Mouse (Mus musculus): Measurements from ENCODE around the gene Ccdc146.

Gene Ccdc146

DNA sequence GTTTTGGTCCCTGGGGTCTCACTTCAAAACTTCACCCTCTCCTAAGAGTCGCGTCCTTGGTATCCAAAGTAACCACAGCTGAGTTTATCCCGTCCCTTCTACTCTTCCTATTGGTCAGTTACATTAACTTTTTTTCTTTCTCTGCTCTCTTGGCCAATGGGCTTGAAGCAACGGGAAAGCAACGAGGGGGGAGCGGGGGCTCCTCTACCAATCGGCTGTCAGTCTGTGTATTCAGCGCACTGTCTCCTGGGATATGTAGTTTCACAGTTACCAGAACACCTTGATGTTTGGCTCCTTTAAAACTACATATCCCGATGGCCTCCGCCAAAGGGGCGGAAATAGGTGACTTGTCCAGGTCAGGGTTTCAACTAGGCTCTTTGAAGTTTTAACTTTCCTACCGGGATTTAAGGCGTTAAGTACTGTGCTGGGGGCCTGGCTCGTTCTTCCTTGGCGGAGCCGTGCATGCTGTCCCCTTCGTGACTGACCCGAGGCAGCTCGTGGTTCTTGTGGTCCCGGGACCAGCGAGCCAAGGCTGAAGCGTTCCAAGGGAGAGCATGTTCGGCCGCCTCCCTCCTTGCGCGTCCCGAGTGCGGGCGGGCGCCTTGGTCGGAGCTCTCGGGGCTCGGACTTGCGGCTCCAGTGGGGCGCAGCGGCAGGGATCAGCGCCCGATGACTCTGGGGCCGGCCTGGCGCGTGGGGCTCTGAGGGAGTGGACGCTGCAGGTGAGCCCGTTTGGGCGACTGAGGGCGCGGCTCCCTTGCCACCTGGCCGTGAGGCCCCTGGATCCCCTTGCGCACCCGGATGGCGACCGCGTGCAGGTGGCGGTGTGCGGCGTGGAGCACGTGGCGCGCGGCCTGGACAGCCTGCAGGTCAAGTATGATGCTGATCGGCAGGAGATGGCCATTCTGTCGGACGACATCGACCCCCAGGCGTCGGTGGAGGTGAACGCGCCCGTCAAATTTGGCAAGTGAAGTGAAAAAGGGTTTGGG is at the start of gene Ccdc146, which contains the start of gene Fam185a:
Gene Ccdc146 (minus strand): TSS at position 64 of the 989 bp plus-strand sequence.
Gene Fam185a (plus strand): TSS at position 345 of the 989 bp plus-strand sequence.
- peak; percentile 93 for DNase-seq (ENCODE audit: low read depth, low spot score)

DNA sequence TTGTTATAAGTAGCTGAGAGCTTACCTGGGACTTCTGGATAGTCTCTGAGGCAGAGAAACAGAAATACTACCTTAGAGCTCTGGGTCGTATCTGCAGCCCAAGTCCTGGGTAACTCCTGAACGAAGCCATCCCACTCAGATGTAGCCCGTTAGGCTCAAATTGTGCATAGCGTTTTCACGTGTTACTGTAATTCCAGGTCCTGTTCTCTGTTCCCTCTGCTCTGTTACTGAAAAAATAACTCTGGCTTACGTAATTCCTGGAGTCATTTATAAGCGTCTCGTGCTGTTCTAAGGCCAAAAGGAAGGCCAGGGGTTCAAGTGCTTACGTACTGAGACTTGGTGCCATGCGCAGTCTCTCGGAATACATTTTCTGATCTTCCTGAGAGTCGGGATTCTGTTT is 43.6 kb upstream of the Ccdc146 start:
- DNase-seq (ENCODE audit: low read depth, low spot score) = no peak

DNA sequence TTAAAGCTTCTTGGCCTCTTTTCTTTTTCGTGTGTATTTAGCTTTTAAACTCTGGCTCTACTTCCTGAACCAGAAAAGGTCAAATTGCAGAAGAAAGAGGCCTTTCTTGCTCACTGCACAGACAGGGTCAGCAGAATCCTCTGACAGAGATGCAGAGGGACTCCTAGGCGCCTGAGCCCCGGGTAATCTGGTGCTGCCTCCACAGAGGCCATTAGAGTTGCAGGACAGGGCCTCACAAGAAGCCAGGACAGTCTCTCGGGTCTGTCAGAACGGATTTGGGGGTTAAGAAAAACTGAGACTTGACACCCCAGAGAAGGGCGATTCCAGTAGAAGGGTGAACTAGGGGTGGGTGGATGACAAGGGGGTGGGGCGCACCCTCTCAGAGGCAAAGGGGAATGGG is 42.9 kb upstream of the Ccdc146 start:
- DNase-seq (ENCODE audit: low read depth, low spot score) = no peak

DNA sequence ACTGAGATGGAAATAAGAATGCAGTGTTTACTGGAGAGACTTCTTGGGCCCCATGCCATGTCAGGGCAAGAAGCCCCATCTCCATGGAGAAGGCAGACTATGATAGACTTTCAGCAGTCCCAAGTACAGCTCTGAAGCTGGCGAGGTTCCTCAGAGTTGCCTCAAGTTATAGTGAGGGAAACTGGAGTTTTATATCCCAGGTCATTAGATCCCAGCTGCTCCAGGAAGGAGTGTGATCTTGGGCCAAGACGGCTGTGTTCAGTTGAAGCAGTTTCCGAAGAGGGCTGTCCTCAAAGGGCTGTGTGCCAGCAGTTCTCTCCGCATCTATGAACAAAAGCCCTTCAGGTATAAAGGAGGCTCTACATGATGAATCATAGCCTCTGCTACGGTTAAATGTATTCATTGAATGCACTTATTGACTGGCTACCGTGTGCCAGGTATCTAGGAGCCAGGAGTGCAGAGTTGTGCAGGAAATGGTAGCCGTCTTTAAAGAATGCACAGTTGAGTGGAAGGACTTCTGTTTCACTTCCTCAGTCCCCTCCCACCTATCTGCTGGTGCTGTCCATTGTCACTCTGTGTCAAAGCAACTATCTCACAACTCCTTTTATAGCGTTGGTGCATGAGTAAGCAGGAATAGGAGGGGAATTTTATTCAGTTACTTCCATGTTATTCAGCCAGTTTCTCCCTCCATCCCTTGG is 16.5 kb upstream of the Ccdc146 start:
- DNase-seq (ENCODE audit: low read depth, low spot score) = no peak

DNA sequence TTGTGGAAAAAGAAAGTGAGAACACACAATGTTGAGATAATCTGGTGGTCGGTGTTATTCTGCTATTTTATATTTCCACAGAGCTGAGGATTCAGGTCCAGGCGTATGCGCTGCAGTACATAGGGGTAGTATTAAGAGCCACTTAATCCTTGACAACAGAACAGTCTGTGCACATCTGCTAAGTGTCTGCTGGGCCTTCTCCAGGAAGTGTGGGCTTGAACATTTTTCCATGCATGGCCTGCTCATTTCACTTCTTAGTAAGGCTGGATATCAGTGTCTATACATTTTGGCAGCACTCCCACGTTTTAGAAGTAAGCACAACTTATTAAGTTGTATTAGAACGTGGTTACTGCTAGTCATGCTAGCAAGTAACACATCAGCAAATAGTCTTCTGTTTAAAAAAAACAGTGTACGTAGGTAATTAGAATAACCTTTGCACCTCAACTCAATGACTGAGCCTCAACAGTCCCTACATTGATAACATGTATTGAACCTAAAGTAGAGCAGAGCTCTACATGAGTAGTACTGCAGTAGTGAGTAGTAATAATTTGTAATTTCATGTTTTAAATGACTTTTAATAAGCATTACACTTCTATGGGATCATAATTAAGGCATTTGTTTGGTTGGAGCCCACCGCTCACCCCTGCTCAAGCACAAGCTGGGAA is 15.1 kb upstream of the Ccdc146 start:
- no peak for DNase-seq (ENCODE audit: low read depth, low spot score)

DNA sequence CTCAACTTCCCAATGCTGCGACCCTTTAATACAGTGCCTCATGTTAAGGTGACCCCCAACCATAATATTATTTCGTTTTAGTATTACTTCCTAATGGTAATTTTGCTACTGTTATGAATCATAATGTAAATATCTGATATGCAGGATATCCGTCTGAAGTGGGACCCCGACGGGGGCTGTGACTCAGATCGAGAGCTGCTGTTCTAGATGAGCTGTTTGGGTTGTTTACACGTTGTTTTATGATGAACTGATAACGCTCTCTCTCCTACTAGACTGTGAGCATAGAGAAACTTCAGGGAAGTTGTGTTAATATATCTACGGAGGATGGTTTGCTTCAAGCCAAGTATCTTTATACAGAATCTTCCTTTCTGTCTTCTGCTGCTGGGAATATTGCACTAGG is 14.0 kb upstream of the Ccdc146 start:
- DNase-seq (ENCODE audit: low read depth, low spot score) = no peak

DNA sequence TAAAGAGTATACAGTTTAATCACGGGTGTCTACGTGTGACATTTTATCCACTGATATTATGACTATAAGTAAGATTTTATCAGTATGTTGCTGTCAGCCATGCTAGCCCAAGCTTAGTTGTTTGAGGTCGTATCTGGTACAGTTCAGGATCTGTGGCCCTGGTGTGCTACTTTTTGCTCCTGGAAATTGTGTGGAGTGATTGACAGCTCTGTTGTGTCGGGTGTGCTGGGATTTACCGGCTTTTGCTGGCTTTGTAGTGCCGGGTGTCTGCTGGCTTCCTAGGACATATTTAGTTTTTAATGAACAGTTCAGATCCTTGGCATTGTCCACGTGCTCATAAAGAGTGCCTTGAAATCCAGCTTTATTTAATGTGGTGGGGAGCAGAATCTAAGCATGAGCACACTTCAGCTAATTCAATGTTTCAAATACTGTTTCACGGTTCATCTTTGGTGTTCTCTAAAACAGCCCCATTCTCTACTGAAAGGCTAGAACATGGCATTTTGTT is 12.0 kb upstream of the Ccdc146 start:
- DNase-seq (ENCODE audit: low read depth, low spot score) = no peak

DNA sequence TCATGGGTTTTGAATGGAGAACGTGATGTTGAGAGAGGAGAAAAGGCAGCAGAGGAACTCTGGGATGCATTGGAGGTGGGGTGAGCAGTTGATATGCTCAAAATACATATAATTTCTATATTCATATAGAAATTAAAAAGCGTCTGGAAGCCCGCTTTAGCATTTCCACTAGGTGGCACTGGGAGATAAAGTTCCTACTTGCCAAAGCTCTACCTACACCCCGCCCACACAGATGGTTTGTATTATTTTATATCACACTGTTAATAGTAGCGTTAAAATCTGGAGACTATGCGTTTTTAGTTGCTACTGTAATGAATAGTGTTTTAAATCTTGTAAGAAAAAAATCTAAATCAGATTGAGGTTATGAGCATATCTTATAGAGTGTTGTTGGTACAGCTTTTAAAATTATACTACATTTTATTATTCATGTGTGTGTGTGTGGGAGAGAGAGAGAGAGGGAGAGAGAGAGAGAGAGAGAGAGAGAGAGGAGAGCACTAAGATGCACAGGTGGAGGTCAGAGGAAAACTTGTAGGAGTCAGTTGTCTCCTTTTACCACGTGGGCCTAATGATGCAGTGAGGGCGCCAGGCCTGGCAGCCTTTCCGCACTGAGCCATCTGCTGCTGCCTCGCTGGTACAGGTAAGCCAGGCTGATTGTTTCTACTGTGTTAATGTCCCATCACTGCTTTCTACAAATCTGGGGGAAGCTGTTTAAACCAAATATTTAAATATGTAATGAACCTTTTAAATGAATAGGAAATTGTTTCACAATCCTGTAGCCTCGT is 9.9 kb upstream of the Ccdc146 start:
- peak; percentile 9 for DNase-seq (ENCODE audit: low read depth, low spot score)

DNA sequence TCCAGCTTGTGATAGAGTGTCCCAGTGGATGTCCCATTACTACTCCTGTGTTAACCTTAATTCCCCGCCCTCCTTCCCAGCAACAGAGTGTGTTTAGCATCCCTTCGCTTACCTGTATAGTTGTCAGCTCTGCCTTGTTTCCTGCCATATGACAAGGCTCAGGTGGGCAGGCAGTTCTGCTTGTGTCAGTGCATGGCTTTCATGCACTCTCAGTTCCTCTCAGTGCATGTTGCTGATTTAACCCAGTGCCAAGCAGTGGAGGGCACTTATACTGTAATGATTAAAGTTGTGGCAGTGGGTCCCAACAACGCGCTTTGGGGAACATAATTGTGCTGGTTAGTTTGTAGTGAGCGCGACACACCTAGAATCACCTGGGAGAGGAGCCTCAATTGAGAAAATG is 2.2 kb upstream of the Ccdc146 start:
- DNase-seq (ENCODE audit: low read depth, low spot score) = no peak

DNA sequence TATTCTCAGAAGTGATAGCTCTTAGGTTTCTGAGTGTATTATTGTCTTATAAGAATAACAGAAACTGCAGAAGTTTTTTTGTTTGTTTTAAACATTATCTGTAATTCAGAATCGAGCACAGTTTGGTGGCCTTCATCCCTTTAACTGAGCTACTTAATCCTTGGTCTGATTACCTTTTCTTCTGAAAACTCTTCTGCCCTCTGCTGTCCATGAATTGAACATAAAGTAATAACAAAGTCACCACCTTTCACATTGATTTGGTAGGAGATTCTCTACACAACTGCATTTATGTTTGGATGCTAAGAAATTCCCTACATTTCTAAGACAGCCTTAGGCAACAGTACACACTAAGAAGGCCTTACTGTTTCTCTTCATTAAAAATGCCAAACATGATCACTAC is 3.9 kb downstream of the Ccdc146 start:
- peak; percentile 22 for DNase-seq (ENCODE audit: low read depth, low spot score)

DNA sequence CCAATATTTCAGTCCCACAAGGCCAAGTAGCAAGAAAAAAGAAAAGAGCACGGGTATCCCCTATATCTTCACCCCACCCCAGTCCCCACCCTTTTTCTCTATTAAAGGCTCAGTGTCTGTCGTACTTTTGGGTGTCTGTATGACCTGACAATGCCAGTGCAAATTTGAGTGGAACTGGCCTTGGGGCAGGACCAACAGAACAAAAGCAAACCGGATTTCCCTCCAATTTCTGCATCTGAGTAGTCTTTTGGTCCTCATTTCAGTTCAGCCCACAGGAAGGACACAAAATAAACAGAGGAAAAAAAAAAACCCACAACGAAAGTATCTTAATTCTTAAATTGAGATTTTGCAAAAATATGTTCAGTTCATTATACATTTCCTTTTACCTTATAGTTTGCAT is 5.9 kb downstream of the Ccdc146 start:
- DNase-seq (ENCODE audit: low read depth, low spot score) = no peak

DNA sequence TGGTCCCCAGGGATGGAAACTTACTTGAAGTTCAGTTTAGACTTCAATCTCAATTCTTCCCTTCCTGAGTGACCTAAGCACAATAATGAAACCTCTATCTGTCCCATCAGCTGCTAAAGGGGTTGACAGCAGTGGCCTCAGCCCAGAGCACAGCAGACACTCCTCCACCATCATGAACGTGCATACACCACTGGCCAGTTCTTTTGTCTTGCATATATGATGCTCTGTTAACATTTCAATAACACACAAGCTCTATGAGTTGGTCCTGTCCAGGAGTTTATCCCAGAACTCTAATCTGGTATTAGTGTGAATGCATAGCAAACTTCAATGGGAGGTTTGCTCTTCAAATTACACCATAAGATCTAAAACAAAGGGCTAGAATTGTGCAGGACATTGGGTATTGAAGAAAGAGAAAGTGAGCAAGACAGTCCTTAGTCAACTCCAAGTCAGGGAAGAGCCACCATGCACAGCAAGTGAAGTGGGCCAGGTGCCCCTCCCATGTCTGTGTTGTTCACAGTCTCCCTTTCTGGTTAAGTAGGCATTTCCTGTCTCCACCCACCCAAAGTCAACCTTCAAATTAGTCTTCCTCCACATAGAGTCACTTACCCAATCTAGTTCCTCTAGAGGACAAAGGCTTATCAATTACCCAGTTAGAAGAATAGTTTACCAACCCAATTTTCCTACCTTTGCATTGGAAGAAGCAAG is 10.2 kb downstream of the Ccdc146 start:
- no peak for DNase-seq (ENCODE audit: low read depth, low spot score)

DNA sequence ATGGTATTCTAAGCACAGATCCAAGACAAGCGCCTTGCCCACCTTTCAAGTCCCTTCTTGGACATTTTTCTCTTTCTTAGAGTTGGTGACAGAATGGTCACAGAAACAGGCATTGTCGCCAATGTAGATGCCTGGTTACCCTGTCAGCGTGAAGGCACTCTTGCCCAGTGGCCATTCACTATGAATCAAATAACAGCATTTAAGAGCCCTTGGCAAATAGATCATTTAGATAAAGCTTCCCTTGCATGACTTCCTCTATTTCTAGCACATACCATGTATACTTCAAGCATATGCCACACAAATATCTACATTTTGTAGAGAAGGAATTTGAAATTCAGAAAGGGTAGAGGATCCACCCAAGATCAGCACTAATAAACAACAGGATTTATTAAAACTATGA is 11.2 kb downstream of the Ccdc146 start:
- no peak for DNase-seq (ENCODE audit: low read depth, low spot score)

DNA sequence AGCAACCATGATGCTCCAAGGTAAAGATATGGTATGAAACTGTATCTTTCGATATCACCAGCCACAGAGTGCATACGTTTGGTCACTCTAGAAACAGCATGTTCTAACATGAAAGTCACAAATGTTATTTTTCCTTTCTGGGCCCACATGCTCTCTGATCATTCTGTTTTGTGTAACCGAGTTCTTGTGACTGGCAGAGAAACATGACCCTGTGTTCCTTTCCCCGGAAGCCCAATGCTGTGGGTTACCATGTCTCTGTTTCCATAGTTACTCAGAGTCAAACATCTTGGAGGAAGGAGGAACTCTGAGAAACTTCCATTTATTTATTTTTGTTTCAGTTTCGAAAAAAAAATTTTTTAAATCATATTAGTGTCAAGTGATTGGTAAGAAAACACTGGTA is 12.4 kb downstream of the Ccdc146 start:
- DNase-seq (ENCODE audit: low read depth, low spot score) = no peak

DNA sequence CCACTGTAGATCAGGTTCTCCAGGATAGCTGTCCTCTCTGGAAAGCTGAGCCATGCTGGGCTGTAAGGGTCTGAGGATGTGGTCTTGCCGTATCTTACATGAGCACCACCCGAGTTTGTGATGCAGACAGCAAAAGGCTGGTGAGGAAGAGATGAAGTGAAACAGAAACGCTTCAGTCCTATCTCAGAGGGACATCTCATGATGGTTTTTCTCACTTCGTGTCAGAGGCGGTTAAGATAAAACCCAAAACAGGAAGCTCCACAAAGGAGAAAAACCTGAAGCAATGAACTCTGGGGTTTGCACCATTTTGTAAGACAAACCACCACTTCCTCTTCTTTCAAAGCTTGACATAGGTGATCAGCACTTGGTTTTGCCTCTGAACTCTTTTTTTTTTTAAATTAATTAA is 13.2 kb downstream of the Ccdc146 start:
- DNase-seq (ENCODE audit: low read depth, low spot score) = no peak

DNA sequence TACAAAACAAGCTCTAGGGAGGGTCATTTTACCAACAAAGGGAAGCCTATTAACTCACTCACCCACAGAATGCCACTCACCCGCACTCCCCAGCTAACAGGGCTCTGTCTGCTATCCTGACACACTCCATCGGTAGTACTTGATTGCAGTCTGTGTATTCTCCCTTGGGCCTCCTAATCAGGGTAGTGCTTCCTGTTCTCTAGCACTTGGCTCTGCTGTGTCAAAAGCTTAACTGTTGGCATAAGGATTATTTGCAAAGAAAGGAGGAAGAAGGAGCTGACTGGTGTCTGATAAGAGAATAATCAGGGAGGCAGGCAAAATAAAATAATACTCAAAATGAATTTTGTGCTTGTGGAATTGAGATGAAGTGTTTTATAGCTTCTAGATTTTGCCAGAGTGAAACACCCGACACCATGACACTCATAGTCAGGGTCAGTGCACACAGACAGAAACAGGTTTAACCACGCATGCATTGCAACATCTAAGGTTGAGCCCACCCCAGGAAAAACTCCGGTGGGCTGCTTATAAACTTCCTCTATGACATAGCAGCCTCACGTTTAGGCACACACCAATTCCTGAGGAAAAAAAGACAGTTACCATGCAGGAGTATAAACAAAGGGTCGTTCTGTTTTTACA is 29.2 kb downstream of the Ccdc146 start:
- no peak for DNase-seq (ENCODE audit: low read depth, low spot score)

DNA sequence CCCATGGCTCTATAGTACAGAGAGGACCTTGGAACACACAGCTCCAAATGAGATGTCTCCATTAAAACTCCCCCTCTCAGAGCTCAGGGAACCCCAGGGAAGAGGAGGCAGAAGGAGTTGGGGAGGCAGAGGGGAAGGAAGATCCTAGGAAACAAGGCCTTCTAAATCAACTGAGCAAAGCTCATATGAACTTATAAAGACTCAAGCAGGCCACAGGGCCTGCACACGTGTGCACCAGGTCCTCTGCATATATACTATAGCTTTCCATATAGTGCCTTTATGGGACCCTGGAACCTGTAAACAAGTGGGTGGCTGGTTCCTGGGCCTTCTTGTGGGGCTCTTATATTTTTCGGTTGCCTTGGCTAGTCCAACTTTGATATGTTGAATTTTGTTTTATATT is 29.9 kb downstream of the Ccdc146 start:
- DNase-seq (ENCODE audit: low read depth, low spot score) = no peak

DNA sequence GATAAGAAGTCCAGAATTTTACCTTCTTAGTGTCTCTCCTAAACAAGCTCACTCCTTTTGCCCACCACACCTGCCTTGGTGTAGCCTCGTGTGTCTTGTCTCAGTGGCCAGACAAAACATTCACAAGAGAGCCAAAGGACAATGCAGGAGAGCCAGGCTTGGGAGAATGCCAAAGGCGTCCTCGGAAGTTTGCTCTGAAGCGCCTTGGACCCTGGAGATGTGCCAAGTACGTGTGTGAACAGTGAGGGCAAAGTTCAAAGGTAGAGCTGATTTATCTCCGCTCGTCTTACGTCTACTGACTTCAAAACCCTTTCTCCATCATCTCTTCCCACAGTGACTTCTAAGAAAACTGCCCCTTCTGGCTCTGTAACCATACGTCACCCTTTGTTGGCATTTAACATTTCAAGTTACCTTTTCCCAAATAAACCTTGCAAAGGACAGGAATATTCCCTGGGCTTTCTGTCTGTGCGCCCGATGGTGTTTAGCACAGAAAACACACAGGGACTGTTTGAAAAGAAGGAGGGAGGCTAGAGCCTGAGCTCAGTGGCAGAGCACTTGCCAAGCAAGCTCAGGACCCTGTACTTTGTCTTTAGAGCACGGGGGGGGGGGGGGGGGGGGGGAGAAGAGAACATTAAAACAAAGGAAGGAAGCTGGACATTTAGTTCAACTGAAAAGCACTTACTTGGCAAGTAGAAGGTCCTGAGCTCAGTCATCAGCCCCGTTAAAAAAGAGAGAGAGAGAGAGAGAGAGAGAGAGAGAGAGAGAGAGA is 32.7 kb downstream of the Ccdc146 start:
- DNase-seq (ENCODE audit: low read depth, low spot score) = no peak

DNA sequence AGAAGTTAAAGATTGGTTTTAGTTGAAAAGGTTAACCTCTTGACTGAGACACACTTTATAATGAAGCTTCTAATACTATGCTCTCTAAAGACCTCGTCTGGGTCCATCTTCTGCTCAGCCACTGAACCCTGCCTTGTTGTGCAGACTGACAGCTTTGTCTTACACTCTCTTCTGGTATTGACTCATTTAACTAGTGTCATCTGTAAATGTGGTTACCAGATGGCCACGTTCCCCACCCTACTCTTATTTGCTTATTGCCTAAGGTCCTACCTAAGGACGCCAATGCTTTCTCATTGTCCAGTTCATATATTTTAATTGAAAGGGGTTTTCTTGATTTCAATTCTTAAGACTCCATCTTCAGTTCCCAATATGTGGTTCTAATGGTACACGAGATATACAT is 35.6 kb downstream of the Ccdc146 start:
- DNase-seq (ENCODE audit: low read depth, low spot score) = no peak

Data from retina, adult 2 months (tissue).